Mouse (Mus musculus): ENCODE data around the gene Tuba3b.

Tuba3b gene

GRCm38 (mm10) chr6:145669596-145670071 lies 54.1 kb downstream of the Tuba3b start:
- no peak for DNase-seq
